Mouse (Mus musculus) right cerebral cortex, adult 18-20 months (tissue): ENCODE measurements at regions not wholly inside any gene's neighbourhood (a gene's known extent, or its start where the extent isn't known, plus 50 kb on each side); places are given as distances from the start of the nearest gene placed in this dataset.
"Not testable (repeated sequence)": the region's sequence is repeated elsewhere in the genome, so short reads cannot be mapped to it uniquely, and the experiment has no call there.

ENCODE experiments used
- DNase-seq: peaks from one replicate; pipeline ENCODE4 v3.0.0; 2022; ENCODE audit warnings: mixed read lengths

- peak; percentile 87 for DNase-seq
These were observed 119.0 kb upstream of the Nabp1 start for GRCm38 (mm10) chr1:51596935-51597820.

- DNase-seq, result no peak
These were observed 116.4 kb upstream of the Nabp1 start for GRCm38 (mm10) chr1:51594666-51595065.

GRCm38 (mm10) chr1:51593621-51594441 lies 115.6 kb upstream of the Nabp1 start:
- no peak for DNase-seq

GRCm38 (mm10) chr1:51591886-51592285 lies 113.7 kb upstream of the Nabp1 start:
- DNase-seq, result no peak

- DNase-seq, result no peak
These were observed 112.6 kb upstream of the Nabp1 start for GRCm38 (mm10) chr1:51590606-51591400.

- peak; percentile 9 for DNase-seq
These were observed 106.8 kb upstream of the Nabp1 start for GRCm38 (mm10) chr1:51584925-51585424.

GRCm38 (mm10) chr1:51583871-51584270 lies 105.6 kb upstream of the Nabp1 start:
- no peak for DNase-seq

GRCm38 (mm10) chr1:51580074-51580473 lies 101.8 kb upstream of the Nabp1 start:
- DNase-seq, result no peak

GRCm38 (mm10) chr1:51577701-51578100 lies 99.5 kb upstream of the Nabp1 start:
- no peak for DNase-seq

- no peak for DNase-seq
These were observed 94.3 kb upstream of the Nabp1 start for GRCm38 (mm10) chr1:51572314-51573078.

- DNase-seq, result no peak
These were observed 91.4 kb upstream of the Nabp1 start for GRCm38 (mm10) chr1:51569625-51570024.

GRCm38 (mm10) chr1:51566170-51566649 lies 88.0 kb upstream of the Nabp1 start:
- DNase-seq, result no peak

- not testable (repeated sequence) for DNase-seq
These were observed 78.4 kb upstream of the Nabp1 start for GRCm38 (mm10) chr1:51556616-51557015.

GRCm38 (mm10) chr1:51553738-51554137 lies 75.5 kb upstream of the Nabp1 start:
- DNase-seq, result no peak

- no peak for DNase-seq
These were observed 73.4 kb upstream of the Nabp1 start for GRCm38 (mm10) chr1:51551624-51552023.

- no peak for DNase-seq
These were observed 64.6 kb upstream of the Nabp1 start for GRCm38 (mm10) chr1:51542801-51543200.

GRCm38 (mm10) chr1:51539634-51540033 lies 61.4 kb upstream of the Nabp1 start:
- DNase-seq, result no peak

- DNase-seq, result no peak
These were observed 60.6 kb upstream of the Nabp1 start for GRCm38 (mm10) chr1:51538836-51539235.

- DNase-seq, result no peak
These were observed 59.6 kb upstream of the Nabp1 start for GRCm38 (mm10) chr1:51537765-51538360.

- no peak for DNase-seq
These were observed 57.9 kb upstream of the Nabp1 start for GRCm38 (mm10) chr1:51536076-51536475.

- DNase-seq, result no peak
These were observed 57.2 kb upstream of the Nabp1 start for GRCm38 (mm10) chr1:51535414-51535813.
